Mouse (Mus musculus): ENCODE results near the gene Nosip. TPM values are rescaled to one million over a fixed set of nuclear protein-coding genes. Genes with fewer than 3 reads are reported as not detected.

The Nosip gene
- polyA plus RNA-seq, 1 experiment from 2014 or later, result 63.6 TPM

- peaks cover 52% of the 10 kb centered on the region for H3K36me3 ChIP-seq (ENCODE audit: control insufficient read depth, insufficient read depth, low read length)
- no peaks in the 10 kb centered on the region for H3K4me1 ChIP-seq (ENCODE audit: control insufficient read depth, insufficient read depth, low read length)
- no peaks in the 10 kb centered on the region for H3K27me3 ChIP-seq (ENCODE audit: control insufficient read depth, insufficient read depth, low read length)
- no peak overlapping the region for H3K4me2 ChIP-seq (replicated peaks; ENCODE audit: low read depth, low read length)
- WGBS, result 83% methylated on average over 22 of the region's 22 CpGs
- ATAC-seq (ENCODE audit: insufficient number of reproducible peaks, insufficient read depth, low FRiP score, low read depth), result no peak
- H3K9me3 ChIP-seq (ENCODE audit: control insufficient read depth, low read depth, low read length), result no peaks in the 10 kb centered on the region
- H3K4me3 ChIP-seq (ENCODE audit: low read depth, low read length), result no peak overlapping the region
- H3K27ac ChIP-seq (ENCODE audit: low read length), result no peak overlapping the region
- no peak overlapping the region for H3K9ac ChIP-seq (replicated peaks; ENCODE audit: low read depth, low read length)
Observed at GRCm38 (mm10) chr7:45083300-45083890, 21.2 kb downstream of the Nosip start.

DNA sequence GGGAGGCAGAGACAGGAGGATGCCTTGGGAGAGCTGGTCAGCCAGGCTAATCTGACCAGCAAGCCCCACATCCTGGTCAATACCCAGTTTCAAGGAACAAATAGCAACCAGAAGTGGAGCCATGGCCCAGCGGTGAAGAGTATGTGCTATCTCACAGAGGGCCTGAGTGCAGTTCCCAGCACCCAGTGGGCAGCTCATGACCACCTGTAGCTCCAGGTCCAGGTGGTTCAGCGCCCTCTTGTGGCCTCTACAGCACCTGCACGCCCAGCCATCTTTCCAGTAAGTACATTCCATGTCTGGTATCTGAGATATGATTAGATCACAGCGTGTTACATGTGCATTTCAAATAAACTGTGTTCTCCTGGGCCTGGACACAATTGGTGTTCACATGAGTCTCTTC, 23.9 kb downstream of the Nosip start:
- 75% methylated on average over 4 of the region's 4 CpGs for whole genome bisulfite sequencing
- H3K9me3 ChIP-seq (ENCODE audit: control insufficient read depth, low read depth, low read length), result no peaks in the 10 kb centered on the region
- peaks cover 57% of the 10 kb centered on the region for H3K36me3 ChIP-seq (ENCODE audit: control insufficient read depth, insufficient read depth, low read length)
- H3K4me3 ChIP-seq (ENCODE audit: low read depth, low read length), result no peak overlapping the region
- H3K4me1 ChIP-seq (ENCODE audit: control insufficient read depth, insufficient read depth, low read length), result peaks cover 3% of the 10 kb centered on the region; the same call in 1 of the 2 replicates
- H3K27ac ChIP-seq (ENCODE audit: low read length), result no peak overlapping the region
- no peak overlapping the region for H3K4me2 ChIP-seq (replicated peaks; ENCODE audit: low read depth, low read length)
- no peak overlapping the region for H3K9ac ChIP-seq (replicated peaks; ENCODE audit: low read depth, low read length)
- no peak for ATAC-seq (ENCODE audit: insufficient number of reproducible peaks, insufficient read depth, low FRiP score, low read depth)
- H3K27me3 ChIP-seq (ENCODE audit: control insufficient read depth, insufficient read depth, low read length), result no peaks in the 10 kb centered on the region

DNA sequence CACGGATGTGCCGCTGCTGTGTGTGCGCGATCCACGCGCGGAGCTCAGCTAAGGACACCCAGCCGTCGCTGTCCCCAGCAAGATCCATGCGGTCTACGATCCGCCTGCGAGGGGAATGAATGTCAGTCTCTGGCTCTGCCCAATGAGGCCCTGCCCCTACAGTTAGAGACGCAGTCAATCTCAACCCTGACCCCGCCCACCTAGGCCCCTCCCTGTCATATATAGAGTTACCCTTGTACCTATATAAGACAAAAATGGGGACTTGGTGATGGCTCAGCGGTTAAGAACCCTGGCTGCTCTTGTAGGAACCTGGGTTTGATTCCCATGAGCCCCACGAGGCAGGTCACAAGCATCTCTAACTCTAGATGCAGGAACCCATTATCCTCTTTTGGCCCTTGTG, 26.4 kb downstream of the Nosip start:
- Histone ChIP-seq H3K27me3 (ENCODE audit: control insufficient read depth, insufficient read depth, low read length) (no peaks in the 10 kb centered on the region), H3K9me3 (ENCODE audit: control insufficient read depth, low read depth, low read length) (no peaks in the 10 kb centered on the region), H3K4me2 (replicated peaks; ENCODE audit: low read depth, low read length) (no peak overlapping the region), H3K9ac (replicated peaks; ENCODE audit: low read depth, low read length) (no peak overlapping the region), H3K4me1 (ENCODE audit: control insufficient read depth, insufficient read depth, low read length) (peaks cover 7% of the 10 kb centered on the region; the same call in 1 of the 2 replicates), H3K36me3 (ENCODE audit: control insufficient read depth, insufficient read depth, low read length) (peaks cover 42% of the 10 kb centered on the region), H3K27ac (ENCODE audit: low read length) (no peak overlapping the region), H3K4me3 (ENCODE audit: low read depth, low read length) (no peak overlapping the region)
- 92% methylated on average over 17 of the region's 17 CpGs for WGBS
- ATAC-seq (ENCODE audit: insufficient number of reproducible peaks, insufficient read depth, low FRiP score, low read depth), result no peak

DNA sequence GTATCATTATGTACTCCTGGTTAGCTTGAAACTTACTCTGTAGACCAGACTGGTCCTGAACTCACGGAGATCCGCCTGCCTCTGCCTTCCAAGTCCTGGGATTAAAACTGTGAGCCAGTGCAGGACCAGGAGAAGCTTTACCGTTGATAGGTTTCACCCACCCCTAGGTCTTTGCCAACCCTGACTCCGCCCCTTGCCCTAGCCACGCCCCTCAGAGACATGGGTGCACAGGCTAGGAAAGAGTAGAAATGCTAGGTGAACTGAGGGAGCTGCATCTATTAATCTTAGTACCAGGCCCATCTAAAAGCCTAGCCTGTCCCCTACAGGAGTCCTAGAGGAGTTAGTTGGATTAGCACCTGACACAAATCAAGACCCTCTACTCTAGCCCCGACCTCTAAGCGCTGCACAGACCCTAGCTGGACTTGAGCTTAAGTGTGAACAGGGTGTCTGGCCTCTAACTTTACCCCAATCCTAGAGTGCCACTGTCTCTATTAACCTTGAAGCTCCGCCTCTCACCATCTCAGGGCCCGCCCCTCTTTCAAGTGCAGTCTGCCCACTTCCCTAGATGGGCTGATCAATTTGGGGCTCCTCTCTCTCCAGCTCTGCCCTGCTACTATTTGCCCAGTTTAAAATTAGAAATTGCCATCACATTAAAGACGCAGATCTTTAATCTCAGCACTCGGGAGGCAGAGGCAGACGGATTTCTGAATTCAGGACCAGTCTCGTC, 28.2 kb downstream of the Nosip start:
- no peaks in the 10 kb centered on the region for H3K27me3 ChIP-seq (ENCODE audit: control insufficient read depth, insufficient read depth, low read length)
- no peak for ATAC-seq (ENCODE audit: insufficient number of reproducible peaks, insufficient read depth, low FRiP score, low read depth)
- H3K4me1 ChIP-seq (ENCODE audit: control insufficient read depth, insufficient read depth, low read length), result peaks cover 7% of the 10 kb centered on the region; the same call in 1 of the 2 replicates
- H3K27ac ChIP-seq (ENCODE audit: low read length), result peak overlapping the region; percentile 83; the same call in 1 of the 2 replicates
- H3K36me3 ChIP-seq (ENCODE audit: control insufficient read depth, insufficient read depth, low read length), result peaks cover 32% of the 10 kb centered on the region
- H3K9ac ChIP-seq (replicated peaks; ENCODE audit: low read depth, low read length), result peak overlapping the region; percentile 56; the same call in 1 of the 2 replicates
- H3K9me3 ChIP-seq (ENCODE audit: control insufficient read depth, low read depth, low read length), result no peaks in the 10 kb centered on the region
- peak overlapping the region; percentile 47 for H3K4me3 ChIP-seq (ENCODE audit: low read depth, low read length)
- peak overlapping the region; percentile 59 for H3K4me2 ChIP-seq (replicated peaks; ENCODE audit: low read depth, low read length)
- 74% methylated on average over 13 of the region's 13 CpGs for WGBS

- Histone ChIP-seq H3K9ac (replicated peaks; ENCODE audit: low read depth, low read length) (peak overlapping the region; percentile 56), H3K36me3 (ENCODE audit: control insufficient read depth, insufficient read depth, low read length) (peaks cover 25% of the 10 kb centered on the region), H3K27me3 (ENCODE audit: control insufficient read depth, insufficient read depth, low read length) (no peaks in the 10 kb centered on the region), H3K4me3 (ENCODE audit: low read depth, low read length) (peak overlapping the region; percentile 47), H3K4me1 (ENCODE audit: control insufficient read depth, insufficient read depth, low read length) (peaks cover 7% of the 10 kb centered on the region; the same call in 1 of the 2 replicates), H3K4me2 (replicated peaks; ENCODE audit: low read depth, low read length) (peak overlapping the region; percentile 59), H3K9me3 (ENCODE audit: control insufficient read depth, low read depth, low read length) (no peaks in the 10 kb centered on the region), H3K27ac (ENCODE audit: low read length) (peak overlapping the region; percentile 83)
- 9% methylated on average over 35 of the region's 35 CpGs for WGBS
- ATAC-seq (ENCODE audit: insufficient number of reproducible peaks, insufficient read depth, low FRiP score, low read depth), result peak; percentile 50
Observed at GRCm38 (mm10) chr7:45091001-45091990, 29.1 kb downstream of the Nosip start.

DNA sequence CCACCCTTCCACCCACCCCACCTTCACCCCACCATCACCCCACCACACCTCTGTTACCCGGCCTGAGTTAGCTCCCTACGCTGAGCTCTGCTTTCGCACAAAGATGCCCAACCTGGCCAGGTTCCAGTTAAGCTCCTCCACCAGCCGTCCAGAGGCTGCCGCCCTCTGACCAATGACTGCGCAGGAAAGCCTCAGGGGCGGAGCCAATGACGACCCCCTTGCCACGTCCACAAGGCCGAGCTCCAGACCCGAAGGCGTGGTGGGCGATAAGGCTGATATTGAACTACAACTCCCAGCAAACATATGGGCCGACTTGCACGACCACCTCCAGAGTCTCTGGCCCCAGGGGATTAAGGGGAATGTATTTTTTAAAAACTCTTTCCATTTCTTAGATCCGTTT, 29.8 kb downstream of the Nosip start, which contains the start of gene Rcn3:
TSS of gene Rcn3 (minus strand) at position 174 of the 400 bp plus-strand sequence.
- H3K4me1 ChIP-seq (ENCODE audit: control insufficient read depth, insufficient read depth, low read length), result peaks cover 7% of the 10 kb centered on the region; the same call in 1 of the 2 replicates
- peak; percentile 94 for ATAC-seq (ENCODE audit: insufficient number of reproducible peaks, insufficient read depth, low FRiP score, low read depth)

GRCm38 (mm10) chr7:45092828-45093515, 30.7 kb downstream of the Nosip start:
- no peak for ATAC-seq (ENCODE audit: insufficient number of reproducible peaks, insufficient read depth, low FRiP score, low read depth)
- H3K9ac ChIP-seq (replicated peaks; ENCODE audit: low read depth, low read length), result no peak overlapping the region
- peaks cover 7% of the 10 kb centered on the region; the same call in 1 of the 2 replicates for H3K4me1 ChIP-seq (ENCODE audit: control insufficient read depth, insufficient read depth, low read length)
- H3K36me3 ChIP-seq (ENCODE audit: control insufficient read depth, insufficient read depth, low read length), result peaks cover 8% of the 10 kb centered on the region
- WGBS, result 35% methylated on average over 12 of the region's 12 CpGs
- peak overlapping the region; percentile 83 for H3K27ac ChIP-seq (ENCODE audit: low read length)
- H3K4me2 ChIP-seq (replicated peaks; ENCODE audit: low read depth, low read length), result no peak overlapping the region
- no peaks in the 10 kb centered on the region for H3K27me3 ChIP-seq (ENCODE audit: control insufficient read depth, insufficient read depth, low read length)
- H3K4me3 ChIP-seq (ENCODE audit: low read depth, low read length), result no peak overlapping the region
- H3K9me3 ChIP-seq (ENCODE audit: control insufficient read depth, low read depth, low read length), result no peaks in the 10 kb centered on the region

More for the DNA sequence above, 29.8 kb downstream of the Nosip start, which contains the start of gene Rcn3:
- H3K9me3 ChIP-seq (ENCODE audit: control insufficient read depth, low read depth, low read length), result no peaks in the 10 kb centered on the region
- peak within 1 kb of the TSS; percentile 47 for H3K4me3 ChIP-seq (ENCODE audit: low read depth, low read length)
- H3K27me3 ChIP-seq (ENCODE audit: control insufficient read depth, insufficient read depth, low read length), result no peaks in the 10 kb centered on the region
- peaks cover 18% of the 10 kb centered on the region for H3K36me3 ChIP-seq (ENCODE audit: control insufficient read depth, insufficient read depth, low read length)
- peak within 1 kb of the TSS; percentile 56 for H3K9ac ChIP-seq (replicated peaks; ENCODE audit: low read depth, low read length)
- peak within 1 kb of the TSS; percentile 83 for H3K27ac ChIP-seq (ENCODE audit: low read length)
- peak within 1 kb of the TSS; percentile 59 for H3K4me2 ChIP-seq (replicated peaks; ENCODE audit: low read depth, low read length)
- 0% methylated on average over 16 of the region's 16 CpGs for WGBS
